Mouse (Mus musculus): ENCODE data around the gene Maml2.
A peak's percentile ranks its signal among the peaks of the same experiment; 100 is the strongest.

Gene Maml2

DNA sequence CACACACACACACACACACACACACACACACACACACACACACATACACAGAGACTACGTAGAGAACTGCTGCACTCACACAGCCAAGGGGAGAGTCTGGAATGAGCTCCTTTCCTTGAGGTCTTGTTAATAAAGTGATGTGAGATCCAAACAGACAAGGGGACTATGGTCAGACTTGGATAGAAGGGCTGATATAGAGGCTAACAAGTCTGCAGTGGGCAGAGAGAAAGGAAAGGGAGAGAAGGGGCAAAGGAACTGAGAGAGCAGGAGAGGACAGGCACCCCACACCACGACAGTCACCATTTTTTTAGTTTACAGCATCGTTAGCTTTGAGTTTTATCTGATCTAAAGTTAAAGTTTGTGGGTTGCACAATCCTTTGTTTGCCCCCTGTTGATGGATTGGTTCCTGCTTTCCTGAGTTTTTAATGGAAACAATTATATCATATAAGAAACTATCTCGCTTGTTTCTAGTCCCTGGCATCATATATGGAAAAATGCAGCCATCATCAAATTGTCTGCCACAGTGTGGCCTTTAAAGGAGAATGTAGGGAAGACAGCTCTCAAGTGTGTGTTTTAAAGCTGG, 149.0 kb downstream of the Maml2 start, which contains the start of gene Gm17571:
TSS of gene Gm17571 (minus strand) at position 51 of the 583 bp plus-strand sequence.
- DNase-seq (ENCODE audit: inconsistent ontology term), result no peak

DNA sequence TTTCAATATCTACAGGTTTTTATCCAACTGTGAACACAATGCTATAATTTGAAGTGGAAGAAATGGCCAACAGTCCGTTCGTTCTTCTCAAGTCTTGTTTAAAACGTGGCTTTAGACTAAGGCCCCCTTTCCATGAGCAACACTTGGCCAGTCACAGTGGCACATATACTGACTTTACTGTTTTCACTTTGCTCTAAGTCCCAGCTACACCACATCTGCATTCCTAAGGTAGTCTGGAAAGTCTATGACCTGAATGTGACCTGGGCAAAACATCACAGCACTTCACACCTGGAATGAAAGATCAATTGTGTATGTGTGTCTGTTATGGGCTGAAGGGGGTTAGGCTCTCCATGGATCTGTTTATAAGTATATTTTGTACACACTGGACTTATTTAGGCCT, 151.0 kb downstream of the Maml2 start:
- DNase-seq (ENCODE audit: inconsistent ontology term), result no peak

GRCm38 (mm10) chr9:13454651-13455123, 156.9 kb downstream of the Maml2 start:
- peak; percentile 35 for DNase-seq (ENCODE audit: inconsistent ontology term)

- no peak for DNase-seq (ENCODE audit: inconsistent ontology term)
Observed at GRCm38 (mm10) chr9:13455231-13455630, 157.5 kb downstream of the Maml2 start.

- no peak for DNase-seq (ENCODE audit: inconsistent ontology term)
Observed at GRCm38 (mm10) chr9:13457774-13458173, 160.0 kb downstream of the Maml2 start.

GRCm38 (mm10) chr9:13459371-13459770, 161.6 kb downstream of the Maml2 start:
- DNase-seq (ENCODE audit: inconsistent ontology term), result peak; percentile 37

DNA sequence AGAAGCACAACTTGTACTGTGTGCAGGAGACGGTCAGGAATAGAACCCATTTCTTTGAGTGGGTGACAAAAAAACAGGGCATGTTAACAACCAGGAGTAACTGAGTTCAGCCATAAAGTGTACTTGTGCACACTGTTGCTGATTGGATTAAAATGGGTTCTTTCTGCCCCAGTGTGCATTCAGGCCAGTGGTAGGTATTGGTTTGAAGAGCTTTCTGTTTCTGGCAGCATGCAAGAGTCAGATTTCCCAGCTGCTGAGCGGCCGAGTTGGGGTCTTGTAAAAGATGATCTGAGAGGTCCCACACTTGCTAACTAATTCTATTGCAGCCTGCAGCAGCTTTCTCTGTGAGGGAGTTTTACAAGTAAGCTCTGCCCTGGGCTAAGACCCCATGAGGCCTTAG, 162.3 kb downstream of the Maml2 start:
- no peak for DNase-seq (ENCODE audit: inconsistent ontology term)

- DNase-seq (ENCODE audit: inconsistent ontology term), result peak; percentile 40
Observed at GRCm38 (mm10) chr9:13460926-13461325, 163.2 kb downstream of the Maml2 start.

- no peak for DNase-seq (ENCODE audit: inconsistent ontology term)
Observed at GRCm38 (mm10) chr9:13465358-13466020, 167.7 kb downstream of the Maml2 start.

DNA sequence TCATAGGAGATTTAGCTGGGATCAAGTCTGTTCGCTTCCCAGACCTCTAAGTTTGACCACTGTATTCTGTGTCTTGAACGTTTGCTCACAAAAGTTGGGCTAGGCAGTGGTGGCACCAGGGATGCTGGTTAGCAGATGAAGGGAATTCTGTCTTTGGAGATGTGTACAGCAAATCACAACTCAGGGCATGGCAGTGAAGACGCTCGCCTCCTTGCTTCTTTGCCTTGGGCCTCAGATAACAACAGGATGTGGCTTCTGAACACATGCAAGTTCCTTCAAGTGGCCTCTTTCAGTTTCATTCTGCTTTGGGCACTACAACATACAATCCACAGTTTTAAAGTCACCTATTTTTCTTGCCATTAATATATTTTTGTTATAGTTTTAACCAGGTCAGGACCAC, 168.6 kb downstream of the Maml2 start:
- DNase-seq (ENCODE audit: inconsistent ontology term), result no peak

- DNase-seq (ENCODE audit: inconsistent ontology term), result no peak
Observed at GRCm38 (mm10) chr9:13466816-13467215, 169.1 kb downstream of the Maml2 start.

GRCm38 (mm10) chr9:13467745-13468144, 170.0 kb downstream of the Maml2 start:
- no peak for DNase-seq (ENCODE audit: inconsistent ontology term)

DNA sequence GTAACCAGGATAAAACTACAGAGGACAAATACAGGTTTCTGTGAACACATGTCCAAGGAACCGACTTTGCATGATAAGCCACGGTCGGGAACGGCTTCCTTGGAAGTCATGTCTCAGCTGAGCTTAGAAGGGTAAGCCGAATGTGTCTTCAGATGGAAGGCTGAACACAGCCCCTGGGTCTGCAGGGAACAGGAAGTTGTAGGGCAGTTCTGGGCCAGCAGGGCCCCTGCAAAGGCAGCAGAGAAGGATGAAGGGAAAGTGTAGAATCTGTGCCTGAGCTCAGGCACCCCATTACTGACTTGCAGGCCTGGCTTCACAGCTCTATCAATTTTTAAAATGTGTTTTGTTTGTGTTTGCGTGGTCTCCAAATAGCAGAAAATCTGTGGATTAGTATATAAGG, 171.0 kb downstream of the Maml2 start:
- no peak for DNase-seq (ENCODE audit: inconsistent ontology term)

DNA sequence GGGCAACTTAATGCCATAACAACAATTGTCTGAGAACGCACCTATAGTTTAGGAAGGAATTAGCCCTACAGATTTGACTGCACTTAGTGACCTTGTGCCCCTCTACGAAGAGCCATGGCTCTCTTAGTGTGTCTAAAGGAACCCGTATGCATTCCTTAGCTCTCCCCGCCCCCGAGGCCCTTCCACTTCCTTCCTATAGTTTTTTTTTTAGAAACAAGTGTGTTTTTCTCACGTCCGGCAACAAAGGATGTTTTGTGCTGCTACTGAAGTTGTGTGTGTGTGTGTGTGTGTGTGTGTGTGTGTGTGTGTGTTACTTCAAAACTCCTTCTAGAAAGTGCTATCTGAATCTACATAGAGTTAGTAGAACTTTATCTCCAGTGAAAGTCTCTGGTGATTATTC, 172.3 kb downstream of the Maml2 start:
- DNase-seq (ENCODE audit: inconsistent ontology term), result no peak

DNA sequence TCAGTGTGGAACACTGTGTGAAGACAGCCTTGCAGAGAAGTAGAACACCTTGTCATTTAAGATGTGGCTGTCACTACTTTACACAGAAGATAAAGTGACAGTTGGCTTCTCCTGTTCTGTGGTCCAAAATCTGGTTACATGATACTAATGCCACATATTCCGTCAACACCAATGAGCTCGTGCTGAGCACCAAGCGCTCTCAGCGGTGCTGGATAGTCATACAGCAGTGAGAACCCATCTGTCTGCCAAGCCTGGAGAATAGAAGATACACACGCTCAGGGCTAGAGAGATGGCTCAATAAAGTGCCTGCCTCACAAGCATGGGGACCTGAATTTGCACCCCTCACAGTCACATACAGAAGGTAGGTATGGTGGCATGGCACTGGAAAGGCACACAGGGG, 177.2 kb downstream of the Maml2 start:
- DNase-seq (ENCODE audit: inconsistent ontology term), result no peak

GRCm38 (mm10) chr9:13479275-13479674, 181.5 kb downstream of the Maml2 start:
- peak; percentile 78 for DNase-seq (ENCODE audit: inconsistent ontology term)

- DNase-seq (ENCODE audit: inconsistent ontology term), result no peak
Observed at GRCm38 (mm10) chr9:13483199-13484068, 185.7 kb downstream of the Maml2 start.

GRCm38 (mm10) chr9:13484267-13485240, 186.8 kb downstream of the Maml2 start:
- DNase-seq (ENCODE audit: inconsistent ontology term), result no peak

DNA sequence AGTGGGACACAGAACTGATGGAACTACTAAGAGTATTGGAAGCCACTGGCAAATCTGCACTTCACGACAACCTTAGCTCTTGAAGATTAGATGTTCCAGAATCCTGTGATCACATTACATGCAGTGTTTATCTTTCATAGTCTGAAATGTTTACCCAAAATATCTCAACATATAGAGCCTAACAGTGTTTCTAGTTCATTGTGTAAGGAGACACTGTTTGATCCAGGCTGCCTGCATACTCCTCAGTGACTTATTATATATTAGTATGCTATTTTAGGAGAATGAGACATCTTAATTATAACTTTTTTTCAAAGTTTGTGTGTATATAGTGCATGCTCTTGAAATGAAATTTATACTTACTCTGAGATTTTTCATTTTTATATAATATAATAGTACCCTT, 188.2 kb downstream of the Maml2 start:
- no peak for DNase-seq (ENCODE audit: inconsistent ontology term)

DNA sequence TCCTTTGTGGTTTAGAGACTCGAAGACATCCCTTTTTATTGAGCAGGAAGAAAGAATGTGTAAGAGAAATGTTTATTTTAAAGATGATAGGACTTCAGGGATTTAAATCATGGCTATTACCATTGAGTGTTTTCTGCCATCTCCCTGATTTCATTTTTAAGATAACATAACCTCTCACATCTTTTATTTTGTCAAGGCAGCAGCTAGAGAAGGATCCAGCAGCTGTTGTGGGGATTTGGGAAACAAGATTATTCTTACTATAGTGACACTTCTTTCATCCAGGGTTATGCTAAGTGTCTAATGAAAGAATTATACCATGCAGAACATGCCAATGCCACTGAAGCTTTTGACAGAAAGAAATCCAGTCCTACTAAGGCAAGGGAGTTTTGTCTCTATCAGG, 193.3 kb downstream of the Maml2 start:
- no peak for DNase-seq (ENCODE audit: inconsistent ontology term)

- no peak for DNase-seq (ENCODE audit: inconsistent ontology term)
Observed at GRCm38 (mm10) chr9:13491854-13492620, 194.3 kb downstream of the Maml2 start.
